Mouse (Mus musculus) A20 (cell line): ENCODE measurements around the gene Apon.
A peak's percentile ranks its signal among the peaks of the same experiment; 100 is the strongest.
"Not testable (repeated sequence)": the region's sequence is repeated elsewhere in the genome, so short reads cannot be mapped to it uniquely, and the experiment has no call there.

ENCODE experiments used
- DNase-seq: peaks from one replicate; pipeline ENCODE4 v3.0.0-alpha.2; 2011; ENCODE audit warnings: low read depth, low spot score

Apon gene

GRCm38 (mm10) chr10:128253677-128254255, at the start of gene Apon:
Gene Apon, plus strand, starts transcription at chr10:128254096.
- DNase-seq: no peak

- no peak for DNase-seq
Measured at GRCm38 (mm10) chr10:128204941-128205340, 49.0 kb upstream of the Apon start.

GRCm38 (mm10) chr10:128208326-128208725, 45.6 kb upstream of the Apon start:
- DNase-seq: no peak

- DNase-seq: no peak
Measured at GRCm38 (mm10) chr10:128209311-128210009, 44.4 kb upstream of the Apon start.

GRCm38 (mm10) chr10:128210131-128210530, 43.8 kb upstream of the Apon start:
- no peak for DNase-seq

- DNase-seq: peak; percentile 35
Measured at GRCm38 (mm10) chr10:128210954-128211353, 42.9 kb upstream of the Apon start.

GRCm38 (mm10) chr10:128211390-128212108, 42.3 kb upstream of the Apon start, which contains the start of gene Spryd4:
Gene Spryd4, minus strand, starts transcription at chr10:128211807.
- peak; percentile 93 for DNase-seq

- no peak for DNase-seq
Measured at GRCm38 (mm10) chr10:128212148-128212547, 41.7 kb upstream of the Apon start.

- DNase-seq: peak; percentile 72
Measured at GRCm38 (mm10) chr10:128212871-128213323, 41.0 kb upstream of the Apon start.

- not testable (repeated sequence) for DNase-seq
Measured at GRCm38 (mm10) chr10:128214112-128214511, 39.8 kb upstream of the Apon start.

GRCm38 (mm10) chr10:128214981-128215380, 38.9 kb upstream of the Apon start:
- no peak for DNase-seq

GRCm38 (mm10) chr10:128218387-128219117, 35.3 kb upstream of the Apon start:
- no peak for DNase-seq

GRCm38 (mm10) chr10:128221533-128222286, 32.2 kb upstream of the Apon start:
- DNase-seq: no peak

GRCm38 (mm10) chr10:128225064-128225463, 28.8 kb upstream of the Apon start:
- DNase-seq: no peak

- DNase-seq: no peak
Measured at GRCm38 (mm10) chr10:128225538-128225937, 28.4 kb upstream of the Apon start, which contains the start of gene Mip. Gene Mip, plus strand, starts transcription at chr10:128225838.

- no peak for DNase-seq
Measured at GRCm38 (mm10) chr10:128227592-128227991, 26.3 kb upstream of the Apon start.

GRCm38 (mm10) chr10:128228009-128228408, 25.9 kb upstream of the Apon start:
- DNase-seq: no peak

- DNase-seq: no peak
Measured at GRCm38 (mm10) chr10:128230582-128230981, 23.3 kb upstream of the Apon start.

- DNase-seq: peak; percentile 65
Measured at GRCm38 (mm10) chr10:128231146-128231545, 22.8 kb upstream of the Apon start.

- DNase-seq: peak; percentile 91
Measured at GRCm38 (mm10) chr10:128231697-128232419, 22.0 kb upstream of the Apon start, which contains the start of gene Timeless. Gene Timeless, plus strand, starts transcription at chr10:128232065.
